Mouse (Mus musculus) MEL (cell line): ENCODE measurements around the gene Pecam1. TPM values are rescaled to one million over a fixed set of nuclear protein-coding genes. Genes with fewer than 3 reads are reported as not detected.
A peak's percentile ranks its signal among the peaks of the same experiment; 100 is the strongest.
"Not testable (repeated sequence)": the region's sequence is repeated elsewhere in the genome, so short reads cannot be mapped to it uniquely, and the experiment has no call there.

Source experiments
- DNase-seq: peaks from one replicate; pipeline ENCODE4 v3.0.0; 2011; ENCODE audit warnings: low read depth, low spot score
- H3K27ac ChIP-seq: 2 replicates; pipeline ENCODE4 v1.5.1; 2012; ENCODE audit warnings: low read depth, mild to moderate bottlenecking, control low read depth, low read length, moderate library complexity; ENCODE audit not compliant: control insufficient read depth
- H3K27me3 ChIP-seq, 2 experiments: fragments of 150-350 bp in 1 of 2; sonication (generic) in 1 of 2; 2 replicates each; pipeline ENCODE4 v1.6.1; 2012; ENCODE audit warnings: low read length in 2 of 2, mild to moderate bottlenecking in 2 of 2, improper control_type of control experiment in 1 of 2, moderate library complexity in 1 of 2; ENCODE audit not compliant: insufficient read depth in 2 of 2, control insufficient read depth in 1 of 2
- H3K36me3 ChIP-seq, 2 experiments: 2 replicates each; pipeline ENCODE4 v1.6.1; 2012 to 2014; ENCODE audit warnings: low read length in 2 of 2, improper control_type of control experiment in 1 of 2, inconsistent platforms in 1 of 2, mild to moderate bottlenecking in 1 of 2; ENCODE audit not compliant: insufficient read depth in 2 of 2, control insufficient read depth in 1 of 2
- H3K4me1 ChIP-seq, 2 experiments: fragments of 150-350 bp in 1 of 2; sonication (generic) in 1 of 2; 2 replicates each; pipeline ENCODE4 v1.6.1; 2012; ENCODE audit warnings: low read length in 2 of 2, improper control_type of control experiment in 1 of 2, mild to moderate bottlenecking in 1 of 2; ENCODE audit not compliant: insufficient read depth in 2 of 2, control insufficient read depth in 1 of 2
- H3K4me3 ChIP-seq, 2 experiments: fragments of 150-350 bp in 1 of 2; sonication (generic) in 1 of 2; 2 replicates each; pipeline ENCODE4 v1.5.1; 2012; ENCODE audit warnings: low read depth in 2 of 2, low read length in 2 of 2, mild to moderate bottlenecking in 2 of 2, moderate library complexity in 2 of 2, control low read depth in 1 of 2, improper control_type of control experiment in 1 of 2; ENCODE audit not compliant: control insufficient read depth in 1 of 2, insufficient read depth in 1 of 2
- H3K79me2 ChIP-seq: 2 replicates; pipeline ENCODE4 v1.6.1; 2012; ENCODE audit warnings: mild to moderate bottlenecking, low read length, moderate library complexity; ENCODE audit not compliant: control insufficient read depth, poor library complexity, insufficient read depth
- H3K9ac ChIP-seq: 2 replicates; pipeline ENCODE4 v1.6.1; 2012; ENCODE audit warnings: low read depth, mild to moderate bottlenecking, control low read depth, low read length, moderate library complexity; ENCODE audit not compliant: control insufficient read depth, poor library complexity, severe bottlenecking
- H3K9me3 ChIP-seq: fragments of 150-350 bp; sonication (generic); replicated peaks from 2 replicates; pipeline ENCODE4 v1.6.1; 2012; ENCODE audit warnings: mild to moderate bottlenecking, low read length, improper control_type of control experiment, moderate library complexity; ENCODE audit not compliant: insufficient read depth
- BHLHE40 ChIP-seq: IDR thresholded peaks from 2 replicates; pipeline ENCODE4 v1.6.1; 2012; ENCODE audit warnings: low read depth, mild to moderate bottlenecking, inconsistent platforms, low read length, improper control_type of control experiment, borderline replicate concordance
- CHD1 ChIP-seq: IDR thresholded peaks from 2 replicates; pipeline ENCODE4 v1.6.1; 2012; ENCODE audit warnings: low read depth, mild to moderate bottlenecking, inconsistent platforms, low read length, improper control_type of control experiment
- CTCF ChIP-seq, 3 experiments: IDR thresholded peaks in 2 of 3; conservative IDR thresholded peaks in 1 of 3; 2 replicates each; pipeline ENCODE4 v1.5.1; 2011 to 2012; ENCODE audit warnings: low read length in 3 of 3, low read depth in 2 of 3, mild to moderate bottlenecking in 2 of 3, improper control_type of control experiment in 1 of 3, inconsistent platforms in 1 of 3, mixed read lengths in 1 of 3, moderate library complexity in 1 of 3; ENCODE audit not compliant: control insufficient read depth in 1 of 3, insufficient read depth in 1 of 3, poor library complexity in 1 of 3, severe bottlenecking in 1 of 3
- EP300 ChIP-seq, 2 experiments: IDR thresholded peaks; 2 replicates each; pipeline ENCODE4 v1.6.1; 2011; ENCODE audit warnings: improper control_type of control experiment in 2 of 2, low read length in 2 of 2, low read depth in 1 of 2, mild to moderate bottlenecking in 1 of 2
- GATA1 ChIP-seq: IDR thresholded peaks from 2 replicates; pipeline ENCODE4 v1.6.1; 2011; ENCODE audit warnings: low read depth, low read length, improper control_type of control experiment
- JUND ChIP-seq: IDR thresholded peaks from 2 replicates; pipeline ENCODE4 v1.6.1; 2011; ENCODE audit warnings: low read depth, mild to moderate bottlenecking, improper control_type of control experiment, low read length
- MYC ChIP-seq: IDR thresholded peaks from 2 replicates; pipeline ENCODE4 v1.6.1; 2011; ENCODE audit warnings: low read depth, mild to moderate bottlenecking, low read length, improper control_type of control experiment, moderate library complexity
- POLR2A ChIP-seq, 2 experiments: IDR thresholded peaks; 2 replicates each; pipeline ENCODE4 v1.6.1; 2011 to 2012; ENCODE audit warnings: low read length in 2 of 2, mild to moderate bottlenecking in 2 of 2, control low read depth in 1 of 2, improper control_type of control experiment in 1 of 2, low read depth in 1 of 2, moderate library complexity in 1 of 2; ENCODE audit not compliant: control insufficient read depth in 1 of 2, insufficient read depth in 1 of 2, poor library complexity in 1 of 2
- RAD21 ChIP-seq: IDR thresholded peaks from 2 replicates; pipeline ENCODE4 v1.6.1; 2011; ENCODE audit warnings: mild to moderate bottlenecking, low read depth, low read length, improper control_type of control experiment
- SIN3A ChIP-seq: IDR thresholded peaks from 2 replicates; pipeline ENCODE4 v1.6.1; 2012; ENCODE audit warnings: low read length, improper control_type of control experiment, inconsistent platforms
- SMC3 ChIP-seq: IDR thresholded peaks from 2 replicates; pipeline ENCODE4 v1.6.1; 2011; ENCODE audit warnings: low read depth, low read length, improper control_type of control experiment
- USF2 ChIP-seq, 2 experiments: IDR thresholded peaks; 2 replicates each; pipeline ENCODE4 v1.6.1; 2011 to 2012; ENCODE audit warnings: improper control_type of control experiment in 2 of 2, low read length in 2 of 2, borderline replicate concordance in 1 of 2, inconsistent platforms in 1 of 2, low read depth in 1 of 2, mild to moderate bottlenecking in 1 of 2; ENCODE audit not compliant: insufficient read depth in 1 of 2
- ZC3H11A ChIP-seq: IDR thresholded peaks from 2 replicates; pipeline ENCODE4 v1.6.1; 2012; ENCODE audit warnings: low read depth, mild to moderate bottlenecking, inconsistent platforms, low read length, improper control_type of control experiment
- ZNF384 ChIP-seq: IDR thresholded peaks from 2 replicates; pipeline ENCODE4 v1.6.1; 2012; ENCODE audit warnings: low read depth, mild to moderate bottlenecking, inconsistent platforms, low read length, improper control_type of control experiment
- polyA plus RNA-seq, 2 experiments: library from polyadenylated mRNA; stranded (reverse) in 1 of 2; unstranded in 1 of 2; fragments of >175 nt in 1 of 2; fragments of >200 nt in 1 of 2; gene quantifications; 2 replicates each; pipeline versions ENCODE4 v1.2.1 to v1.2.4; 2012; ENCODE audit warnings: low replicate concordance in 2 of 2, low read depth in 1 of 2; ENCODE audit not compliant: insufficient read length in 2 of 2, insufficient read depth in 1 of 2, missing spikeins in 1 of 2
- total RNA-seq: library from RNA; depleted of rRNA; stranded (reverse); fragments of 300-350 nt; gene quantifications from 2 replicates; pipeline ENCODE4 v1.2.3, GENCODE M21; 2012

The Pecam1 gene
- total and polyA plus RNA-seq, 3 experiments: 0.12 to 0.14 TPM; not detected in 1

- not testable (repeated sequence) for H3K27me3 ChIP-seq, H3K79me2 ChIP-seq, H3K4me3 ChIP-seq, H3K9me3 ChIP-seq, H3K27ac ChIP-seq, H3K9ac ChIP-seq
- peaks cover 0 to 23% of the 10 kb centered on the region in 2 experiments; a peak in 2 of 4 replicates for H3K4me1 ChIP-seq
- DNase-seq: peak; percentile 34
- TF ChIP-seq EP300 (IDR thresholded peaks at IDR 0.05; ENCODE audit: low read depth in 1 of 2, low read length in 2 of 2) (peak in 1 of 2 experiments; percentile 16; a peak in 1 of 4 replicates), GATA1 (peak; percentile 40; the same call in 1 of the 2 replicates), JUND (peak; percentile 67; the same call in 1 of the 2 replicates)
- peaks cover 0 to 13% of the 10 kb centered on the region in 2 experiments; a peak in 2 of 4 replicates for H3K36me3 ChIP-seq
These were observed 93.4 kb downstream of the Pecam1 start for GRCm38 (mm10) chr11:106656896-106657498.

- peak overlapping the region; percentile 61 to 69 for H3K4me3 ChIP-seq
- no peaks in the 10 kb centered on the region for H3K79me2 ChIP-seq
- H3K27me3 ChIP-seq: no peaks in the 10 kb centered on the region
- peak overlapping the region; percentile 71 for H3K9ac ChIP-seq
- DNase-seq: peak; percentile 92
- H3K27ac ChIP-seq: no peak overlapping the region
- H3K9me3 ChIP-seq: no peaks in the 10 kb centered on the region
- peaks cover 0 to 2% of the 10 kb centered on the region in 2 experiments; a peak in 1 of 4 replicates for H3K36me3 ChIP-seq
- TF ChIP-seq CHD1: no peak
- no peak for TF ChIP-seq POLR2A (IDR thresholded peaks at IDR 0.05; ENCODE audit: control insufficient read depth in 1 of 2, insufficient read depth in 1 of 2, low read depth in 1 of 2, low read length in 2 of 2, poor library complexity in 1 of 2)
- peak; percentile 60; the same call in 1 of the 2 replicates for TF ChIP-seq JUND
- peak; percentile 62 for TF ChIP-seq MYC
- TF ChIP-seq RAD21: peak; percentile 100
- no peak for TF ChIP-seq USF2 (IDR thresholded peaks at IDR 0.05; ENCODE audit: borderline replicate concordance in 1 of 2, insufficient read depth in 1 of 2, low read depth in 1 of 2, low read length in 2 of 2)
- TF ChIP-seq SMC3: peak; percentile 100
- TF ChIP-seq ZNF384: peak; percentile 81
- peak; percentile 67 to 99 (median 96) for TF ChIP-seq CTCF (IDR thresholded peaks at IDR 0.05 in 2 of 3, conservative IDR thresholded peaks at IDR 0.05 in 1 of 3; ENCODE audit: control insufficient read depth in 1 of 3, insufficient read depth in 1 of 3, low read depth in 2 of 3, low read length in 3 of 3, poor library complexity in 1 of 3, severe bottlenecking in 1 of 3)
- peak; percentile 59 for TF ChIP-seq SIN3A
- TF ChIP-seq BHLHE40: 0 out of 2 replicates have a peak, but pooled peaks have one; percentile 8
- TF ChIP-seq ZC3H11A: peak; percentile 100
- peaks cover 2 to 6% of the 10 kb centered on the region in 2 experiments; a peak in 3 of 4 replicates for H3K4me1 ChIP-seq
These were observed 102.1 kb downstream of the Pecam1 start for GRCm38 (mm10) chr11:106648347-106648746.
